Mouse (Mus musculus) C2C12 (cell line): ENCODE measurements at regions not wholly inside any gene's neighbourhood (a gene's known extent, or its start where the extent isn't known, plus 50 kb on each side); places are given as distances from the start of the nearest gene placed in this dataset.

Source experiments
- H3K27me3 ChIP-seq: one replicate; pipeline ENCODE4 v1.6.1; 2011; ENCODE audit not compliant: control insufficient read depth, insufficient read depth, insufficient read length
- H3K36me3 ChIP-seq: one replicate; pipeline ENCODE4 v1.6.1; 2011; ENCODE audit not compliant: control insufficient read depth, insufficient read depth
- H3K4me3 ChIP-seq: one replicate; pipeline ENCODE4 v1.5.1; 2011; ENCODE audit warnings: mild to moderate bottlenecking, control low read depth; ENCODE audit not compliant: poor library complexity, insufficient read depth, severe bottlenecking
- H3K79me2 ChIP-seq: one replicate; pipeline ENCODE4 v1.6.1; 2011; ENCODE audit not compliant: control insufficient read depth, insufficient read depth
- H3K79me3 ChIP-seq: one replicate; pipeline ENCODE4 v1.6.1; 2011; ENCODE audit warnings: low read depth, control low read depth
- H3ac ChIP-seq: one replicate; pipeline ENCODE3; 2011; ENCODE audit warnings: low read depth; ENCODE audit not compliant: control insufficient read depth, insufficient read length
- CEBPB ChIP-seq: IDR thresholded peaks from one replicate; pipeline ENCODE4 v1.6.1; 2011; ENCODE audit warnings: low read depth, mild to moderate bottlenecking, control low read depth, moderate library complexity
- CTCF ChIP-seq: IDR thresholded peaks from one replicate; pipeline ENCODE4 v1.5.1; 2011; ENCODE audit not compliant: control insufficient read depth, insufficient read depth, insufficient read length
- FOSL1 ChIP-seq: IDR thresholded peaks from one replicate; pipeline ENCODE4 v1.8.0; 2011; ENCODE audit warnings: mild to moderate bottlenecking, low read length; ENCODE audit not compliant: poor library complexity, insufficient read depth, severe bottlenecking
- MAX ChIP-seq: IDR thresholded peaks from one replicate; pipeline ENCODE4 v1.6.1; 2011; ENCODE audit warnings: mild to moderate bottlenecking, control low read depth
- MYOD1 ChIP-seq: IDR thresholded peaks from one replicate; pipeline ENCODE4 v1.6.1; 2011; ENCODE audit warnings: low read depth; ENCODE audit not compliant: control insufficient read depth, insufficient read length
- MYOG ChIP-seq: IDR thresholded peaks from one replicate; pipeline ENCODE4 v1.6.1; 2011; ENCODE audit not compliant: control insufficient read depth, insufficient read length; ENCODE audit errors: extremely low read depth
- USF1 ChIP-seq: IDR thresholded peaks from one replicate; pipeline ENCODE4 v1.6.1; 2011; ENCODE audit warnings: low read depth, mild to moderate bottlenecking, control low read depth, moderate library complexity

DNA sequence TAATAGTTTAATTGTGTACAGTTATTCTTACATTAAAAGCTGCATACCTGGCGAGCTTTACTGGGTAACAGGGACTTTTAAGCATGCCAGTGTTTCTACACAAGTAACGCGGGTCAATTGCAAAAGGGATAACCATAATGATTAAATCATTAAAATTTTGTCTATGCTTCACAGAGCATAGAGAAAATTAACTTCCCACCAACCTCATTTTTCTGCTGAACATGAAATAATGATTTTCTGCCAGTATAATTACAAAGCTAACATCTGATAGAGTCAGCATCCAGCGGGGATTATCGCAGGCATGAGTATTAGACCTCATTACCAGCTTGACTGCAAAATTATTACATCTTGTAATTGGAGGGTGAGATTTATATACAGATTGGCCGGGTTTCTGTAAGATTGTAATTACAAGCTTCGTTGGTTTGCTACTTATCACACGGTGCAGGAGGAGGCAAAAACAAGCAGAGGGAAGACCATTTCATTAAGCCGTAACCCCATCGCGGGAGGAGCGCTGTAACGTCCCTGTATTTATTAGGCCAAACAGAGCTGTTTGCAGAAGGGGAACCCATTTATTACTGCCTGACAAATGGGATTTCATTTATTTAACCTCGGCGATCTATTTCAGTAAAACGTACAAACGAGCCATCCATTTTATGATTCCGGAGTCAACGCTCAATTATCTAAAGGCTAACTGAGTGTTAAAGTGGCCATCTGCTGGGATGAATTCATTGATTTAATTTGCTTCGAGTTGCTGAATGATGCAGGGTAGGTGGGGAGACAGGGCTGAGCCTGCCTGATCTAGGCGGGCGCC is 143.3 kb upstream of the Irx4 start:
- TF ChIP-seq MYOD1 (no peak), CTCF (no peak), MAX (no peak), FOSL1 (no peak), MYOG (no peak), USF1 (no peak), CEBPB (no peak)
- Histone ChIP-seq H3K36me3 (no peaks in the 10 kb centered on the region), H3ac (no peak overlapping the region), H3K27me3 (no peaks in the 10 kb centered on the region), H3K4me3 (no peak overlapping the region), H3K79me3 (no peaks in the 10 kb centered on the region), H3K79me2 (no peaks in the 10 kb centered on the region)

DNA sequence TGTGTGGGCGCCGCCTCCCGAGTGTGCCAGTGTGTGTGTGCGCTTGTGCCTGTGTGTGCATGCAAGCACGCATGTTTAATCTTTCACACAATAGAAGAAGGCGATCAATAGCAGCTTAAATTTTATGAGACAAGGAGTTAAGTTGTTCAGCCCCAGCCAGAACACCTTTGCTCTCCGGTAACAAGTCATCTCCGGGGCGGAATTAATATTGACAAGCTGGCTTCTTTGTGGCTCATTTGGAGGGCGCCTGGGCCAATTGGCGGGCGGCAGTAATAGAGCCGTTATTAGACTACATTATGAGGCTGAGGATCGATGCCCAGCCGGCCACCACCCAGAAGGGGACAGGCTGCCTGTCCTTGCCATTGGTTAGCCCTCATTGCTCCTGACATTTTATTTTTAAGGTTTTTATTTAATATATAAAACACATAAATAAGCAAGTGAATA is 142.6 kb upstream of the Irx4 start:
- Histone ChIP-seq H3K79me2 (no peaks in the 10 kb centered on the region), H3K27me3 (no peaks in the 10 kb centered on the region), H3ac (no peak overlapping the region), H3K79me3 (no peaks in the 10 kb centered on the region), H3K4me3 (no peak overlapping the region), H3K36me3 (no peaks in the 10 kb centered on the region)
- TF ChIP-seq FOSL1 (no peak), MYOD1 (no peak), MAX (no peak), CEBPB (no peak), MYOG (no peak), USF1 (no peak), CTCF (no peak)

DNA sequence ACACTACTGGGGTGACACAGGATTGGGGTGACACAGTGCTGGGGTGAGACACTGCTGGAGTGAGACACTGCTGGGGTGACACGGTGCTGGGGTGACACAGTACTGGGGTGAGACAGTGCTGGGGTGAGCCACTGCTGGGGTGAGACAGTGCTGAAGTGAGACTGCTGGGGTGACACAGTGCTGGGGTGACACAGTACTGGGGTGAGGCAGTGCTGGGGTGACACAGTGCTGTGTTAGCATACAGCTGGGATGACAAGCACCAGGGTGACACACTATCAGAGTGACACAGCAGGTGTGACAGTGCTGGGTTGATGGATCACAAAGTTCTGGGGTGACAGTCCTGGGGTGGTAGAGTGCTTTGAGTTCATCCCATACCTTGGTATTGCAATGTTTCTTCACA is 137.3 kb upstream of the Irx4 start:
- TF ChIP-seq MYOD1 (no peak), FOSL1 (no peak), MYOG (no peak), USF1 (no peak), MAX (no peak)
- H3K27me3 ChIP-seq: no peaks in the 10 kb centered on the region
- no peaks in the 10 kb centered on the region for H3K79me3 ChIP-seq
- H3K36me3 ChIP-seq: no peaks in the 10 kb centered on the region
- H3K4me3 ChIP-seq: no peak overlapping the region
- H3ac ChIP-seq: no peak overlapping the region
- no peaks in the 10 kb centered on the region for H3K79me2 ChIP-seq

DNA sequence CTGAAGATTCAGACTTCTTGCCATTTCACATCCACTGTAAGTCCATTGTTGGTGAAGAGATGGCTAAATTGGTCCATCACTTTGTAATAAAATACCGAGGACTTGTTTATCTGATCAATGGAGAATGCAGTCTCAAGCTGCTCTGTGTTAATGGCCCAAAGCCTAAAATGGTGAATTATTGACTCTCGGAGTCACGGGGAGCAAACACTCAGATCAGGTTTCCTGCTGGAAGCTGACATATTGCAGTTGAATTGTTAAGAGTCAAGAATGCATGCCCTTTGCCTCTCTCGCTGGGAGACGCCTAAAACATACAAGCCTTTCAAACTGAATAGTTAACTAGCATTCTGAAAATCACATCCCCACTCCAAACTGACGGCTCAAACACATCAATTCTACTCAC is 129.0 kb upstream of the Irx4 start:
- H3K27me3 ChIP-seq: no peaks in the 10 kb centered on the region
- TF ChIP-seq USF1: no peak
- TF ChIP-seq MAX: no peak
- no peak for TF ChIP-seq FOSL1
- no peak for TF ChIP-seq CTCF
- no peak for TF ChIP-seq MYOD1
- no peak for TF ChIP-seq CEBPB
- no peak for TF ChIP-seq MYOG
- H3K4me3 ChIP-seq: no peak overlapping the region
- H3K79me3 ChIP-seq: no peaks in the 10 kb centered on the region
- no peaks in the 10 kb centered on the region for H3K79me2 ChIP-seq
- H3ac ChIP-seq: no peak overlapping the region
- no peaks in the 10 kb centered on the region for H3K36me3 ChIP-seq

DNA sequence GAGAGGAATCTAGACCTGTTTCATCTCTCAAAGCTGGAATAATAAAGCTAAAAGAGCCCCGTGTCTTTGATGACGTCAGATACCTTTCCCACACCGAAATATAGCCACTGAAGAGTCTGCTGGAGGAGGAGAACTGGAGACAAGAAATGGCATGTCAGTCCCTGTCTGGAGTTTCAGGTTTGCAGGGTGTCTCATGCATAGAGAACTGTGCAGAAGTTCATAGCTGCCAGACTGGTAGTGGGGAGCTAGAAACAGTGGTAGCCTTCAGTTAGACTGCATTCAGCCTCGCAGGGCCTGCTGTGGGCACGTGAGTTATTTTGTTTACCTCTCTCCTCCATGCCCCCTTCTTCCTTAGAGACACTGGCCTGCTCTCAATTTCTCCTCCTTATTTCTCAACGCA is 127.5 kb upstream of the Irx4 start:
- no peak for TF ChIP-seq MYOD1
- no peak for TF ChIP-seq CEBPB
- TF ChIP-seq MYOG: no peak
- TF ChIP-seq FOSL1: no peak
- no peak for TF ChIP-seq MAX
- no peak for TF ChIP-seq CTCF
- no peak for TF ChIP-seq USF1
- Histone ChIP-seq H3K36me3 (no peaks in the 10 kb centered on the region), H3K79me2 (no peaks in the 10 kb centered on the region), H3K79me3 (no peaks in the 10 kb centered on the region), H3K27me3 (no peaks in the 10 kb centered on the region), H3K4me3 (no peak overlapping the region), H3ac (no peak overlapping the region)
